Mouse (Mus musculus) G1E (cell line): ENCODE results near the gene Atad1.

ENCODE experiments used
- CTCF ChIP-seq: IDR thresholded peaks from 2 replicates; pipeline ENCODE4 v1.5.1; 2012; ENCODE audit warnings: low read depth, low read length, inconsistent platforms, mixed read lengths
- POLR2AphosphoS5 ChIP-seq: IDR thresholded peaks from 2 replicates; pipeline ENCODE4 v1.6.1; 2012; ENCODE audit warnings: low read depth, low read length, inconsistent platforms; ENCODE audit not compliant: insufficient replicate concordance

- TF ChIP-seq CTCF (no peak), POLR2AphosphoS5 (no peak)
These were observed 93.6 kb downstream of the Atad1 start for GRCm38 (mm10) chr19:32645939-32646338.
